ENCODE assay signal across 25 mouse cellular contexts in genomic region chr2:12930338-12930737, GRCm38 (mm10). TPM values are rescaled to one million over a fixed set of nuclear protein-coding genes. Genes with fewer than 3 reads are reported as not detected.
DNase-seq lines count a peak whose midpoint lies in the region; ATAC-seq and TF ChIP-seq lines count a peak whose summit lies in the region.
"Had no signal": no experiment of that assay in that cellular context is flagged by ENCODE, and none has a peak within 500 bp of the region (broad histone marks: within the 10 kb centered on the region; RNA-seq: fewer than 3 reads in every experiment).

No protein-coding gene starts in this region.

- H3K9me3 ChIP-seq in heart, embryonic 12.5 days (replicated peaks) = 0 out of 2 replicates have a peak, but pooled peaks cover 4% of the 10 kb centered on the region
- no peaks in the 10 kb centered on the region for H3K9me3 ChIP-seq in heart, embryonic 15.5 days (replicated peaks)
- H3K9me3 ChIP-seq: embryonic facial prominence, embryonic 12.5 days; embryonic facial prominence, embryonic 15.5 days; G1E had no signal

- DNase-seq in heart, adult 11 months = peak; percentile 66
- DNase-seq in heart, postnatal 4 days = no peak
- DNase-seq in heart, postnatal 14 days = no peak
- no peak for DNase-seq in heart, adult 2 months
- DNase-seq in frontal cortex, postnatal 10 days (ENCODE audit: low spot score in 2 of 2) = no peak
- DNase-seq: adrenal gland, adult 2 months; adrenal gland, postnatal 14 days; cerebellum, adult 11 months; cerebellum, adult 2 months; cerebellum, adult 9-11 months; cerebellum, postnatal 25 days; forebrain, postnatal 0 days; gastrocnemius, postnatal 25 days; kidney, adult 18-20 months; kidney, adult 9 months had no signal

- H3K27ac ChIP-seq in heart, embryonic 12.5 days (ENCODE audit: poor library complexity, severe bottlenecking) = peak overlapping the region; percentile 45
- peak overlapping the region; percentile 53; the same call in 1 of the 2 replicates for H3K27ac ChIP-seq in heart, embryonic 15.5 days
- H3K27ac ChIP-seq in heart, adult 2 months = no peak overlapping the region
- H3K27ac ChIP-seq: embryonic facial prominence, embryonic 12.5 days; embryonic facial prominence, embryonic 15.5 days; hindbrain, embryonic 14.5 days; hindbrain, postnatal 0 days had no signal

- TF ChIP-seq CTCF in heart, adult 2 months (IDR thresholded peaks at IDR 0.05) = no peak

- 0 out of 2 replicates have a peak, but pooled peaks cover 2% of the 10 kb centered on the region for H3K79me2 ChIP-seq in heart, adult 2 months (replicated peaks; ENCODE audit: control insufficient read depth, insufficient read depth, low read length)

- no peak for TF ChIP-seq EP300 in heart, adult 2 months (IDR thresholded peaks at IDR 0.05; ENCODE audit: insufficient read depth, low read depth, low read length)

- H3K4me2 ChIP-seq in heart, embryonic 12.5 days = no peak overlapping the region
- H3K4me2 ChIP-seq in heart, embryonic 15.5 days = no peak overlapping the region
- H3K4me2 ChIP-seq: embryonic facial prominence, embryonic 12.5 days; embryonic facial prominence, embryonic 15.5 days; hindbrain, embryonic 14.5 days had no signal

- peak; percentile 75; the same call in 1 of the 2 replicates for ATAC-seq in heart, embryonic 12.5 days (ENCODE audit: insufficient number of reproducible peaks, low FRiP score)
- ATAC-seq in heart, embryonic 15.5 days (replicated peaks; ENCODE audit: insufficient number of reproducible peaks, insufficient read depth, low FRiP score, low read depth) = no peak
- ATAC-seq: forebrain, embryonic 14.5 days; forebrain, postnatal 0 days; hindbrain, postnatal 0 days; inflammation-experienced regulatory T-cells, adult 6 months; intestine, embryonic 16.5 days had no signal

- WGBS in heart, embryonic 12.5 days = 27% methylated on average over 2 of the region's 2 CpGs
- WGBS in heart, embryonic 15.5 days = 37% methylated on average over 2 of the region's 2 CpGs
- WGBS in heart, adult 2 months = 65% methylated on average over 2 of the region's 2 CpGs

- intact Hi-C loops in heart, postnatal 14 days (cut with DNase I) = no loop called here
- intact Hi-C loops in heart, adult 2 months (cut with DNase I) = no loop called here

- no peak for TF ChIP-seq POLR2A in heart, adult 2 months (IDR thresholded peaks at IDR 0.05; ENCODE audit: insufficient read depth, low read depth, low read length)

- H3K4me1 ChIP-seq in heart, embryonic 12.5 days (replicated peaks) = peaks cover 21% of the 10 kb centered on the region
- peaks cover 9% of the 10 kb centered on the region for H3K4me1 ChIP-seq in heart, embryonic 15.5 days (replicated peaks)
- H3K4me1 ChIP-seq in heart, adult 2 months (ENCODE audit: control insufficient read depth, insufficient read depth, low read length) = no peaks in the 10 kb centered on the region
- H3K4me1 ChIP-seq: embryonic facial prominence, embryonic 12.5 days; embryonic facial prominence, embryonic 15.5 days had no signal

- H3K27me3 ChIP-seq in heart, embryonic 12.5 days (replicated peaks) = no peaks in the 10 kb centered on the region
- no peaks in the 10 kb centered on the region for H3K27me3 ChIP-seq in heart, embryonic 15.5 days
- no peaks in the 10 kb centered on the region for H3K27me3 ChIP-seq in heart, adult 2 months (ENCODE audit: control insufficient read depth, insufficient read depth, low read length)
- H3K27me3 ChIP-seq: embryonic facial prominence, embryonic 12.5 days; embryonic facial prominence, embryonic 15.5 days had no signal

- no peak overlapping the region for H3K4me3 ChIP-seq in heart, embryonic 12.5 days
- H3K4me3 ChIP-seq in heart, embryonic 15.5 days = no peak overlapping the region
- H3K4me3 ChIP-seq in heart, adult 2 months = no peak overlapping the region
- H3K4me3 ChIP-seq: embryonic facial prominence, embryonic 12.5 days; embryonic facial prominence, embryonic 15.5 days had no signal

- no peak overlapping the region for H3K9ac ChIP-seq in heart, embryonic 12.5 days
- no peak overlapping the region for H3K9ac ChIP-seq in heart, embryonic 15.5 days
- H3K9ac ChIP-seq in heart, adult 2 months (ENCODE audit: low read depth, low read length) = no peak overlapping the region
- H3K9ac ChIP-seq: embryonic facial prominence, embryonic 12.5 days; embryonic facial prominence, embryonic 15.5 days; forebrain, postnatal 0 days; hindbrain, embryonic 14.5 days had no signal

- H3K36me3 ChIP-seq in heart, embryonic 12.5 days = peaks cover 5% of the 10 kb centered on the region; the same call in 1 of the 2 replicates
- H3K36me3 ChIP-seq in heart, embryonic 15.5 days = no peaks in the 10 kb centered on the region
- no peaks in the 10 kb centered on the region for H3K36me3 ChIP-seq in heart, adult 2 months (ENCODE audit: control insufficient read depth, insufficient read depth, low read length)
- H3K36me3 ChIP-seq: embryonic facial prominence, embryonic 12.5 days; embryonic facial prominence, embryonic 15.5 days had no signal

RNA-seq across cellular contexts. Expression of gene Pter, which starts 6.5 kb away (rescaled TPM):
- total RNA-seq in heart, postnatal 4 days (2021) = 10 to 100 TPM in 1 of 2 experiments, 1 to 10 TPM in 1; 8.6 to 10.6 TPM
- polyA plus RNA-seq in heart, embryonic 12.5 days (2016; fragmentation: Nextera tagmentation; extraction: Ambion mirVana) = 38.3 and 38.8 TPM in 2 replicates
- total RNA-seq in heart, postnatal 14 days (2021) = 1 to 10 TPM; 5.1 to 5.8 TPM
- polyA plus RNA-seq in heart, embryonic 15.5 days (2015; fragmentation: Nextera tagmentation; extraction: Ambion mirVana) = 22.2 and 22.8 TPM in 2 replicates
- total RNA-seq in heart, adult 2 months (2021) = 1 to 10 TPM; 7.0 to 7.5 TPM
- 4.1 and 11.0 TPM in 2 replicates for polyA plus RNA-seq in heart, adult 2 months (2012; rRNA removed)
